Mouse (Mus musculus): ENCODE results near the gene Atp9a. TPM values are rescaled to one million over a fixed set of nuclear protein-coding genes. Genes with fewer than 3 reads are reported as not detected.

Gene Atp9a
- polyA plus RNA-seq, 1 experiment = 272 TPM

GRCm38 (mm10) chr2:168678662-168679294 lies 63.4 kb downstream of the Atp9a start:
- peak overlapping the region; percentile 46 for H3K27ac ChIP-seq (ENCODE audit: insufficient read depth, low read length)
- no peak for TF ChIP-seq POLR2A (IDR thresholded peaks at IDR 0.05; ENCODE audit: extremely low read depth, insufficient read depth, low read length)
- peaks cover 13% of the 10 kb centered on the region for H3K4me1 ChIP-seq (ENCODE audit: control insufficient read depth, insufficient read depth, low read length)
- no peak overlapping the region for H3K4me3 ChIP-seq (ENCODE audit: insufficient read depth, low read length)

- H3K4me1 ChIP-seq (ENCODE audit: control insufficient read depth, insufficient read depth, low read length) = peaks cover 13% of the 10 kb centered on the region
- H3K4me3 ChIP-seq (ENCODE audit: insufficient read depth, low read length) = no peak overlapping the region
- H3K27ac ChIP-seq (ENCODE audit: insufficient read depth, low read length) = peak overlapping the region; percentile 46
- TF ChIP-seq POLR2A (IDR thresholded peaks at IDR 0.05; ENCODE audit: extremely low read depth, insufficient read depth, low read length) = no peak
- TF ChIP-seq CTCF (IDR thresholded peaks at IDR 0.05; ENCODE audit: extremely low read depth, insufficient read depth, low read length) = no peak
These were observed 64.6 kb downstream of the Atp9a start for GRCm38 (mm10) chr2:168677650-168678049.

- no peak for TF ChIP-seq CTCF (IDR thresholded peaks at IDR 0.05; ENCODE audit: extremely low read depth, insufficient read depth, low read length)
- TF ChIP-seq POLR2A (IDR thresholded peaks at IDR 0.05; ENCODE audit: extremely low read depth, insufficient read depth, low read length) = no peak
- Histone ChIP-seq H3K4me1 (ENCODE audit: control insufficient read depth, insufficient read depth, low read length) (peaks cover 4% of the 10 kb centered on the region), H3K4me3 (ENCODE audit: insufficient read depth, low read length) (no peak overlapping the region), H3K27ac (ENCODE audit: insufficient read depth, low read length) (no peak overlapping the region)
These were observed 70.5 kb downstream of the Atp9a start for GRCm38 (mm10) chr2:168671724-168672123.

- no peak for TF ChIP-seq CTCF (IDR thresholded peaks at IDR 0.05; ENCODE audit: extremely low read depth, insufficient read depth, low read length)
- TF ChIP-seq POLR2A (IDR thresholded peaks at IDR 0.05; ENCODE audit: extremely low read depth, insufficient read depth, low read length) = no peak
- Histone ChIP-seq H3K27ac (ENCODE audit: insufficient read depth, low read length) (no peak overlapping the region), H3K4me1 (ENCODE audit: control insufficient read depth, insufficient read depth, low read length) (no peaks in the 10 kb centered on the region), H3K4me3 (ENCODE audit: insufficient read depth, low read length) (no peak overlapping the region)
These were observed 72.0 kb downstream of the Atp9a start for GRCm38 (mm10) chr2:168670241-168670640.

- no peak overlapping the region for H3K4me3 ChIP-seq (ENCODE audit: insufficient read depth, low read length)
- no peaks in the 10 kb centered on the region for H3K4me1 ChIP-seq (ENCODE audit: control insufficient read depth, insufficient read depth, low read length)
- peak; percentile 31 for TF ChIP-seq CTCF (IDR thresholded peaks at IDR 0.05; ENCODE audit: extremely low read depth, insufficient read depth, low read length)
- no peak for TF ChIP-seq POLR2A (IDR thresholded peaks at IDR 0.05; ENCODE audit: extremely low read depth, insufficient read depth, low read length)
- H3K27ac ChIP-seq (ENCODE audit: insufficient read depth, low read length) = no peak overlapping the region
These were observed 72.4 kb downstream of the Atp9a start for GRCm38 (mm10) chr2:168669762-168670161.

GRCm38 (mm10) chr2:168667745-168668144 lies 74.5 kb downstream of the Atp9a start:
- peaks cover 2% of the 10 kb centered on the region; the same call in 1 of the 2 replicates for H3K4me1 ChIP-seq (ENCODE audit: control insufficient read depth, insufficient read depth, low read length)
- no peak overlapping the region for H3K27ac ChIP-seq (ENCODE audit: insufficient read depth, low read length)
- H3K4me3 ChIP-seq (ENCODE audit: insufficient read depth, low read length) = no peak overlapping the region
- no peak for TF ChIP-seq POLR2A (IDR thresholded peaks at IDR 0.05; ENCODE audit: extremely low read depth, insufficient read depth, low read length)
- TF ChIP-seq CTCF (IDR thresholded peaks at IDR 0.05; ENCODE audit: extremely low read depth, insufficient read depth, low read length) = no peak

GRCm38 (mm10) chr2:168665680-168666079 lies 76.5 kb downstream of the Atp9a start:
- Histone ChIP-seq H3K4me1 (ENCODE audit: control insufficient read depth, insufficient read depth, low read length) (peaks cover 2% of the 10 kb centered on the region; the same call in 1 of the 2 replicates), H3K27ac (ENCODE audit: insufficient read depth, low read length) (no peak overlapping the region), H3K4me3 (ENCODE audit: insufficient read depth, low read length) (no peak overlapping the region)
- TF ChIP-seq POLR2A (IDR thresholded peaks at IDR 0.05; ENCODE audit: extremely low read depth, insufficient read depth, low read length) = no peak
- TF ChIP-seq CTCF (IDR thresholded peaks at IDR 0.05; ENCODE audit: extremely low read depth, insufficient read depth, low read length) = no peak

- Histone ChIP-seq H3K4me3 (ENCODE audit: insufficient read depth, low read length) (no peak overlapping the region), H3K27ac (ENCODE audit: insufficient read depth, low read length) (no peak overlapping the region)
- TF ChIP-seq POLR2A (IDR thresholded peaks at IDR 0.05; ENCODE audit: extremely low read depth, insufficient read depth, low read length) (no peak), CTCF (IDR thresholded peaks at IDR 0.05; ENCODE audit: extremely low read depth, insufficient read depth, low read length) (no peak)
These were observed 78.5 kb downstream of the Atp9a start for GRCm38 (mm10) chr2:168663716-168664115.

GRCm38 (mm10) chr2:168663216-168663615 lies 79.0 kb downstream of the Atp9a start:
- TF ChIP-seq CTCF (IDR thresholded peaks at IDR 0.05; ENCODE audit: extremely low read depth, insufficient read depth, low read length) (no peak), POLR2A (IDR thresholded peaks at IDR 0.05; ENCODE audit: extremely low read depth, insufficient read depth, low read length) (no peak)
- H3K4me1 ChIP-seq (ENCODE audit: control insufficient read depth, insufficient read depth, low read length) = peaks cover 2% of the 10 kb centered on the region; the same call in 1 of the 2 replicates
- no peak overlapping the region for H3K27ac ChIP-seq (ENCODE audit: insufficient read depth, low read length)
- no peak overlapping the region for H3K4me3 ChIP-seq (ENCODE audit: insufficient read depth, low read length)

More at GRCm38 (mm10) chr2:168663716-168664115, 78.5 kb downstream of the Atp9a start:
- H3K4me1 ChIP-seq (ENCODE audit: control insufficient read depth, insufficient read depth, low read length) = peaks cover 2% of the 10 kb centered on the region; the same call in 1 of the 2 replicates

- Histone ChIP-seq H3K4me3 (ENCODE audit: insufficient read depth, low read length) (no peak overlapping the region), H3K27ac (ENCODE audit: insufficient read depth, low read length) (no peak overlapping the region), H3K4me1 (ENCODE audit: control insufficient read depth, insufficient read depth, low read length) (peaks cover 2% of the 10 kb centered on the region; the same call in 1 of the 2 replicates)
- TF ChIP-seq POLR2A (IDR thresholded peaks at IDR 0.05; ENCODE audit: extremely low read depth, insufficient read depth, low read length) (no peak), CTCF (IDR thresholded peaks at IDR 0.05; ENCODE audit: extremely low read depth, insufficient read depth, low read length) (no peak)
These were observed 80.4 kb downstream of the Atp9a start for GRCm38 (mm10) chr2:168661802-168662201.
